ENCODE assay signal across 23 mouse cellular contexts in the genomic region with DNA sequence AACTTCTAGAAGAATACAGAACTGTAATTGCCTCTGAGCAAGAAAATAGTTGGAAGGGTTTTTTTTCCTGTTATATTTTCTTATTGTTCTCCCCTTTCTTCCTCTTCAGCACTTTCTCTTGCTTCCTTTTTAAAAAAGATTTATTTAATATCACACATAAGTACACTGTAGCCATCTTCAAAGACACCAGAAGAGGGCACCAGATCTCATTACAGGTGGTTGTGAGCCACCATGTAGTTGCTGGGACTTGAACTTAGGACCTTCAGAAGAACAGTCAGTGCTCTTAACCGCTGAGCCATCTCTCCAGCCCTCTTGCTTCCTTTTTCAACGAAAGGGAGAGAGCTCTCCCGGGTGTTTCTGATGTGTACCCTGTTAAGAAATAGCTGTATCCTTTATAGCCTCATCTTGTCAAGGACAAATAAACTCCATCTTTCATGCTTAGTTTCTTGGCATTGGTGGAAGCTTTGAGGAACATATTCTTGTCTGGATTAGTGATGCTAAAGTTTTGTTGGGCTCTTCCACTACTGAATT.
DNase-seq lines count a peak whose midpoint lies in the region; ATAC-seq and TF ChIP-seq lines count a peak whose summit lies in the region.
"Had no signal": no experiment of that assay in that cellular context is flagged by ENCODE, and none has a peak within 500 bp of the region (broad histone marks: within the 10 kb centered on the region; RNA-seq: fewer than 3 reads in every experiment).

No protein-coding gene starts in this region.

- H3K4me1 ChIP-seq in lung, embryonic 14.5 days (ENCODE audit: insufficient read depth) = no peaks in the 10 kb centered on the region
- H3K4me1 ChIP-seq: embryonic facial prominence, embryonic 12.5 days; heart, embryonic 12.5 days; hindbrain, embryonic 15.5 days; limb, embryonic 13.5 days; midbrain, embryonic 12.5 days had no signal

- TF ChIP-seq CTCF in lung, embryonic 14.5 days (IDR thresholded peaks at IDR 0.05; ENCODE audit: low read depth) = peak; percentile 24; the same call in 1 of the 2 replicates

- DNase-seq in heart, adult 11 months = peak; percentile 37
- DNase-seq in heart, postnatal 25 days (ENCODE audit: low spot score) = no peak
- DNase-seq in lung, embryonic 14.5 days = peak; percentile 47
- DNase-seq in lung, postnatal 25 days (ENCODE audit: low spot score) = no peak
- peak; percentile 51 for DNase-seq in NIH3T3 (ENCODE audit: low read depth)
- no peak for DNase-seq in T-cell, adult 2 months (ENCODE audit: low spot score)
- DNase-seq in layer of hippocampus, postnatal 14 days (ENCODE audit: low spot score in 2 of 2) = no peak
- DNase-seq: adrenal gland, postnatal 14 days; cerebellum, postnatal 10 days; gastrocnemius, postnatal 36 days; heart, postnatal 14 days; kidney, adult 18-20 months; kidney, postnatal 10 days; layer of hippocampus, adult 9-11 months; thymus, postnatal 4 days had no signal

- no peak for ATAC-seq in lung, embryonic 14.5 days (ENCODE audit: insufficient read depth)
- ATAC-seq: forebrain, embryonic 14.5 days had no signal

- no peaks in the 10 kb centered on the region for H3K36me3 ChIP-seq in lung, embryonic 14.5 days (ENCODE audit: insufficient read depth)
- H3K36me3 ChIP-seq: embryonic facial prominence, embryonic 12.5 days; heart, embryonic 12.5 days; hindbrain, embryonic 15.5 days; limb, embryonic 13.5 days; midbrain, embryonic 12.5 days had no signal

- H3K4me3 ChIP-seq in lung, embryonic 14.5 days (ENCODE audit: low read depth, low read length) = no peak overlapping the region
- H3K4me3 ChIP-seq: embryonic facial prominence, embryonic 12.5 days; erythroblast, embryonic 14.5 days; heart, embryonic 12.5 days; hindbrain, embryonic 15.5 days; limb, embryonic 13.5 days; midbrain, embryonic 12.5 days had no signal

- no peaks in the 10 kb centered on the region for H3K27me3 ChIP-seq in lung, embryonic 14.5 days (ENCODE audit: insufficient read depth, low read length)
- H3K27me3 ChIP-seq: embryonic facial prominence, embryonic 12.5 days; heart, embryonic 12.5 days; hindbrain, embryonic 15.5 days; limb, embryonic 13.5 days; midbrain, embryonic 12.5 days had no signal

- H3K4me2 ChIP-seq in lung, embryonic 14.5 days = no peak overlapping the region
- H3K4me2 ChIP-seq: embryonic facial prominence, embryonic 12.5 days; heart, embryonic 12.5 days; hindbrain, embryonic 15.5 days; limb, embryonic 13.5 days; midbrain, embryonic 12.5 days had no signal

- H3K9me3 ChIP-seq in lung, embryonic 14.5 days (ENCODE audit: low read depth, low read length) = no peaks in the 10 kb centered on the region
- H3K9me3 ChIP-seq: embryonic facial prominence, embryonic 12.5 days; heart, embryonic 12.5 days; hindbrain, embryonic 15.5 days; limb, embryonic 13.5 days; midbrain, embryonic 12.5 days had no signal

- H3K9ac ChIP-seq in lung, embryonic 14.5 days = no peak overlapping the region
- H3K9ac ChIP-seq: embryonic facial prominence, embryonic 12.5 days; heart, embryonic 12.5 days; hindbrain, embryonic 15.5 days; limb, embryonic 13.5 days; liver, embryonic 14.5 days; midbrain, embryonic 12.5 days had no signal

- no peak overlapping the region for H3K27ac ChIP-seq in lung, embryonic 14.5 days (ENCODE audit: low read depth)
- H3K27ac ChIP-seq: embryonic facial prominence, embryonic 12.5 days; hindbrain, embryonic 15.5 days; limb, embryonic 13.5 days; liver, embryonic 14.5 days; midbrain, embryonic 12.5 days had no signal

- intact Hi-C loops in heart, postnatal 25 days (cut with DNase I) = no loop called here

- 58% methylated on average over 3 of the region's 3 CpGs for WGBS in lung, embryonic 14.5 days

Comparison
In these comparisons a context has a peak if more than half of its experiments do, and no peak if none do; other contexts are left out.
1. DNase-seq: peak in heart, adult 11 months (single experiment), lung, embryonic 14.5 days (single experiment) and NIH3T3 (single experiment); none in heart, postnatal 25 days (single experiment), lung, postnatal 25 days (single experiment), T-cell, adult 2 months (single experiment) and layer of hippocampus, postnatal 14 days (0 of 2).